Mouse (Mus musculus): ENCODE measurements at regions not wholly inside any gene's neighbourhood (a gene's known extent, or its start where the extent isn't known, plus 50 kb on each side); places are given as distances from the start of the nearest gene placed in this dataset.

- in situ Hi-C loops (cut with MboI, MseI), result no loop called here
These were observed 516.5 kb downstream of the Cdh9 start for GRCm38 (mm10) chr15:17245096-17245495.

- in situ Hi-C loops (cut with MboI, MseI), result no loop called here
These were observed 560.7 kb downstream of the Cdh9 start for GRCm38 (mm10) chr15:17289221-17289620.

Measured in T-helper 1 cell (primary cell).